Mouse (Mus musculus): ENCODE results near the gene Peli1.

GRCm38 (mm10) chr11:21047921-21048320 lies 43.2 kb upstream of the Peli1 start:
- TF ChIP-seq CTCF (conservative IDR thresholded peaks at IDR 0.05; ENCODE audit: insufficient read depth, insufficient read length, low read depth, low read length) (no peak), POLR2A (IDR thresholded peaks at IDR 0.05; ENCODE audit: low read depth, low read length) (no peak)
